Mouse (Mus musculus): ENCODE measurements at regions not wholly inside any gene's neighbourhood (a gene's known extent, or its start where the extent isn't known, plus 50 kb on each side); places are given as distances from the start of the nearest gene placed in this dataset.

GRCm38 (mm10) chr13:37149066-37149781 lies 99.2 kb upstream of the F13a1 start:
- no peak for DNase-seq (ENCODE audit: low read depth, low spot score)

DNA sequence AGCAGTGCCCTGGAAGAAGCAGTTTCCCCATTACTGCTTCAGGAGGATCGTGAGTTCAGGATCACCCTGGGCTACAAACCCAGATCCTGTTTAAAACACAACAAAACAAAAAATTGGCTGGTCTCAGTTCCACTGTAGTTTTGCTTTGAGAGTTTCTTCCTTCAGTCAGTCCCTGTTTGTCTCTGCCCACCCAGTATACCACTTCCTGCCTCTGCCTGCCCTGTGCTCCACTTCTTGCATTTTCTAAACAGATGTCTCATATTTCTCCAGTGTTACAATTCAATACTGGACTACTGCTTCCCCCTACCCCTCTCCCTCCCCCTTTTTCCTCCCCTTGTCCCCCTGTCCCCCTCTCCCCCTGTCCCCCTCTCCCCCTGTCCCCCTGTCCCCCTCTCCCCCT lies 98.6 kb upstream of the F13a1 start:
- DNase-seq (ENCODE audit: low read depth, low spot score) = peak; percentile 7

DNA sequence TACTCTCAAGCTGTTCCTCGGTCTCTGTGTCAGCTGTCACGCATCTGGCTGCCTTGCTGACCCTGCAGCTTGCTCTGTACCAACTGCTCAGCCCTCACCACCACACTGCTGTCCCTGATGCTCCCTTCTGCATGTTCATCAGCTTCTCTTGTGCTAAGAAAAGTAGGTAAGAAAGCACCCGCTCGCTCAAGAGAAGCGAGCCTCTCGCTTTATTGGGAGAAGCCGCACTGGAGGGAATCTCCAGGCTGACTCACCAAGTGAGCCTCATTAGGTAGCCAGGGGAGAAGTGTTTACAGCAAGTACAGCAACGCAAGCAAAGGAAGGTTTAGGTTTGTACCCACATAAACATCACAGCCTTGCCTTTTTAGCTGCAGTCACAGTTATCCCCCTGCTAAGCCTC lies 97.7 kb upstream of the F13a1 start:
- DNase-seq (ENCODE audit: low read depth, low spot score) = no peak

- no peak for DNase-seq (ENCODE audit: low read depth, low spot score)
These were observed 92.8 kb upstream of the F13a1 start for GRCm38 (mm10) chr13:37142812-37143211.

- DNase-seq (ENCODE audit: low read depth, low spot score) = no peak
These were observed 85.1 kb upstream of the F13a1 start for GRCm38 (mm10) chr13:37135115-37135514.

GRCm38 (mm10) chr13:37134518-37134917 lies 84.5 kb upstream of the F13a1 start:
- DNase-seq (ENCODE audit: low read depth, low spot score) = no peak

DNA sequence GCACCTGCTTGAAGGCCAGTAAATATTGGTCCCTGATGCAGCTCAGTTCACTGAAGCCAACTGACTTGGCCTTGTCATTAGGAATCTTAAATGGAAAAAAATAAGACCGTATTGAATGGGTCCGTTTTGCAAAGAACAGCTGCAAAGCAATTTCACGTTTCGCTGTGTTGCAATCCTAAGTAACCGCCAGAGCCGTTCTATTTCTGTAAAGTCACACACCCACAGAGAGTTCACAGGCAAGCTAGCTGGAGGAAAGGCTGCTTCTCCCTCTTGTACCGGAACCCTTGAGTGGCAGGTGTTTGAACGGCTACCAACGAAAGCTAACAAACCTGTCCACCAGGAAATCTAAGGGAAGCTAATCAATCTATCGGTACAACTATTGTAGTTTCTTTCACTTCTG lies 80.6 kb upstream of the F13a1 start:
- peak; percentile 69 for DNase-seq (ENCODE audit: low read depth, low spot score)

DNA sequence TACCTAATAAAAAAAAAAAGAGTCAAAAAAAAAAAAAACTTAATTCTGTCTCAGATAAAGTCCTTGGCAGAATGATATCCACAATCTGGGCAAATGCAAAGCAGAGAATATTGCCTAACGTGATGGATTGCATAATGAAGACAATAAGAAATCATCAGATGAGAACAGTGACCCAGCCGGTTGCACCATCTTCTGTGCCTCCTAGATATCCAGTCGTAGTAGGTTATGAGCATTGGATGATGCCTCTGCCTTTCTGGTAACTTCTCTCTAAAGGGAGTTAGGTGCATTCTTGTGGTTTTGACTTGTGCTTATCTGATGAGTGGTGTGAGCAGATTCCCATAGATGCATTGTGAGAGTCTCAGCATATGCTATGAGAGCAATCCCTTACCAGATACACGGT lies 71.6 kb upstream of the F13a1 start:
- DNase-seq (ENCODE audit: low read depth, low spot score) = no peak

- DNase-seq (ENCODE audit: low read depth, low spot score) = peak; percentile 10
These were observed 70.2 kb upstream of the F13a1 start for GRCm38 (mm10) chr13:37120219-37120618.

- DNase-seq (ENCODE audit: low read depth, low spot score) = no peak
These were observed 64.3 kb upstream of the F13a1 start for GRCm38 (mm10) chr13:37114324-37114723.

DNA sequence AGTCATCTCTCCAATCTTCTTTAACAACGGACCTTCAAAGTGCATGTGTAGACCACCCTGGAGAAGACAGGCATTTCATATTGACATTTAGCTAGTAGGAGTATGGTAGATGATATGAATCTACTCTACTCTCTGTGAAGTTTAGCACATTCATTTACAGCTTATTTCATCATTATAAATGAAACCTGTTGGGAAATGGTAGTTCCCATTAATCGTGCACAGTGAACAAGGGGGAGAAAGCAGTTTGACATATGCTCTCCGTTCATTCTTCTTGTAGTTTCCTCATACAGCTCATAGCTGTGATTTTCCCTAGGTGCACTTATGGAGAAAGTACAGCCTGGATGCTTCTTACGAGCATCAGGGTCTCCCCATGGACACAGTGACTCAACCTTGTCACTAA lies 61.7 kb upstream of the F13a1 start:
- DNase-seq (ENCODE audit: low read depth, low spot score) = no peak

GRCm38 (mm10) chr13:37107721-37108120 lies 57.7 kb upstream of the F13a1 start:
- DNase-seq (ENCODE audit: low read depth, low spot score) = no peak

- no peak for DNase-seq (ENCODE audit: low read depth, low spot score)
These were observed 56.0 kb upstream of the F13a1 start for GRCm38 (mm10) chr13:37106009-37106408.

GRCm38 (mm10) chr13:37104410-37105294 lies 54.6 kb upstream of the F13a1 start:
- DNase-seq (ENCODE audit: low read depth, low spot score) = no peak

GRCm38 (mm10) chr13:37103741-37104296 lies 53.8 kb upstream of the F13a1 start:
- no peak for DNase-seq (ENCODE audit: low read depth, low spot score)

DNA sequence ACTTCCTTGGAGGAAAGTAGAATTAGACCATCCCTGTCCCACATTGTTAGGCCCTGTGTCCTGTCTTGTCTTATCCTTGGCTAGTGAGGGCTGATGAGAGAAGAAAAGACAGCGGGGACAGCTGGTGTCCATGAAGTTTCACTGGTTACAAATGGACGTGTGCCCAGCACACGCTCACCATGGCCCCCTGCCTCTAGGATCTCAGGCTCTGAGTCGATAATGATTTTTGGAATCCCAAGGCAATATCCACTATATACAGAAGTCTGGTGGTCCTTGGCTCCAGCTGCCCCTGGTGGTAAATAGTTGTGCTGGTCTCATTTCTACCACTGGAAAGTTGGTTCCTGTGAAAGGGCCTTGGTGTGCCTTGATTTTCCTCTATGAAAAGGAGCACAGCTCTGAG lies 51.7 kb upstream of the F13a1 start:
- no peak for DNase-seq (ENCODE audit: low read depth, low spot score)
